Mouse (Mus musculus) heart, embryonic 14.5 days (tissue): ENCODE data around the gene Pnp. TPM values are rescaled to one million over a fixed set of nuclear protein-coding genes. Genes with fewer than 3 reads are reported as not detected.
A peak's percentile ranks its signal among the peaks of the same experiment; 100 is the strongest.
"Not testable (repeated sequence)": the region's sequence is repeated elsewhere in the genome, so short reads cannot be mapped to it uniquely, and the experiment has no call there.

ENCODE experiments used
- ATAC-seq: fragments of 200-750 bp; cut with Nextera tagmentation; 2 replicates; pipeline ENCODE4 v1.8.0; 2017; ENCODE audit warnings: low read depth, moderate TSS enrichment; ENCODE audit not compliant: insufficient number of reproducible peaks, insufficient read depth, low FRiP score
- H3K27ac ChIP-seq, 2 experiments: fragments of 200-500 bp in 1 of 2; fragments of 300-500 bp in 1 of 2; sonication (generic) in 1 of 2; replicated peaks in 1 of 2; 2 replicates each; pipeline ENCODE4 v1.5.1; 2012 to 2014; ENCODE audit warnings: low read depth in 2 of 2, low read length in 2 of 2, control low read depth in 1 of 2, mild to moderate bottlenecking in 1 of 2, mixed read lengths in 1 of 2; ENCODE audit not compliant: control insufficient read depth in 1 of 2, insufficient read depth in 1 of 2
- H3K27me3 ChIP-seq: fragments of 300-500 bp; sonication (generic); 2 replicates; pipeline ENCODE4 v1.6.1; 2014; ENCODE audit warnings: mild to moderate bottlenecking, low read length, control low read depth; ENCODE audit not compliant: control insufficient read depth, insufficient read depth
- H3K36me3 ChIP-seq: fragments of 300-500 bp; sonication (generic); 2 replicates; pipeline ENCODE4 v1.6.1; 2014; ENCODE audit warnings: mild to moderate bottlenecking, control low read depth, low read length, mixed read lengths; ENCODE audit not compliant: control insufficient read depth, insufficient read depth
- H3K4me1 ChIP-seq, 2 experiments: fragments of 200-500 bp in 1 of 2; fragments of 300-500 bp in 1 of 2; sonication (generic) in 1 of 2; 2 replicates each; pipeline ENCODE4 v1.6.1; 2012 to 2014; ENCODE audit warnings: low read length in 2 of 2, control low read depth in 1 of 2, mixed read lengths in 1 of 2; ENCODE audit not compliant: control insufficient read depth in 2 of 2, insufficient read depth in 2 of 2
- H3K4me2 ChIP-seq: fragments of 300-500 bp; sonication (generic); 2 replicates; pipeline ENCODE4 v1.6.1; 2014; ENCODE audit warnings: mild to moderate bottlenecking, low read length
- H3K4me3 ChIP-seq, 2 experiments: fragments of 200-500 bp in 1 of 2; fragments of 300-500 bp in 1 of 2; sonication (generic) in 1 of 2; 2 replicates each; pipeline ENCODE4 v1.5.1; 2012 to 2014; ENCODE audit warnings: low read length in 2 of 2, mild to moderate bottlenecking in 2 of 2, control low read depth in 1 of 2, low read depth in 1 of 2, moderate library complexity in 1 of 2; ENCODE audit not compliant: control insufficient read depth in 1 of 2, insufficient read depth in 1 of 2
- H3K9ac ChIP-seq: fragments of 300-500 bp; sonication (generic); 2 replicates; pipeline ENCODE4 v1.6.1; 2014; ENCODE audit warnings: mild to moderate bottlenecking, low read length
- H3K9me3 ChIP-seq: fragments of 300-500 bp; sonication (generic); 2 replicates; pipeline ENCODE4 v1.6.1; 2016; ENCODE audit warnings: low read length, control low read depth; ENCODE audit not compliant: control insufficient read depth
- WGBS: fragments of 180-500 bp; shearing (Covaris S2); extraction: QIAGEN DNeasy Blood & Tissue Kit; methylation state at CpG from one replicate; pipeline ENCODE4 v1.1.7; 2014; 5-methylcytosine and 5-hydroxymethylcytosine counted together
- polyA plus RNA-seq: library from polyadenylated mRNA; unstranded; fragments of >200 nt; fragmentation: Nextera tagmentation; extraction: Ambion mirVana; gene quantifications from 2 replicates; pipeline ENCODE4 v1.2.1, GENCODE M21; 2014

Pnp gene
- polyA plus RNA-seq, 1 experiment from 2014 or later, result 30.5 TPM

GRCm38 (mm10) chr14:50896747-50897373, 34.0 kb upstream of the Pnp start:
- WGBS, result 18% methylated on average over 23 of the region's 23 CpGs
- peaks cover 11% of the 10 kb centered on the region for H3K27me3 ChIP-seq
- no peak for ATAC-seq
- H3K4me3 ChIP-seq, result peak overlapping the region; percentile 44 to 45
- H3K9ac ChIP-seq, result peak overlapping the region; percentile 58
- peaks cover 9 to 11% of the 10 kb centered on the region in 2 experiments; a peak in 3 of 4 replicates for H3K4me1 ChIP-seq
- no peaks in the 10 kb centered on the region for H3K36me3 ChIP-seq
- H3K9me3 ChIP-seq, result no peaks in the 10 kb centered on the region
- peak overlapping the region; percentile 92 for H3K4me2 ChIP-seq
- H3K27ac ChIP-seq, result no peak overlapping the region

- H3K4me3 ChIP-seq, result peak within 1 kb of the TSS; percentile 44 to 45
- H3K36me3 ChIP-seq, result no peaks in the 10 kb centered on the region
- H3K4me1 ChIP-seq, result peaks cover 9 to 11% of the 10 kb centered on the region in 2 experiments; a peak in 3 of 4 replicates
- peak within 1 kb of the TSS; percentile 58 for H3K9ac ChIP-seq
- H3K27ac ChIP-seq, result no peak within 1 kb of the TSS
- H3K9me3 ChIP-seq, result no peaks in the 10 kb centered on the region
- peak within 1 kb of the TSS; percentile 92 for H3K4me2 ChIP-seq
- H3K27me3 ChIP-seq, result peaks cover 11% of the 10 kb centered on the region
- 27% methylated on average over 7 of the region's 7 CpGs for WGBS
- ATAC-seq, result no peak
Observed at GRCm38 (mm10) chr14:50897374-50897765, 33.5 kb upstream of the Pnp start, which contains the start of gene Klhl33. Klhl33 (minus strand) TSS chr14:50897507.

GRCm38 (mm10) chr14:50897992-50898391, 32.9 kb upstream of the Pnp start:
- not testable (repeated sequence) for H3K36me3 ChIP-seq, H3K9me3 ChIP-seq, H3K4me1 ChIP-seq, ATAC-seq, H3K4me3 ChIP-seq, H3K27ac ChIP-seq, H3K9ac ChIP-seq, H3K4me2 ChIP-seq
- peaks cover 11% of the 10 kb centered on the region for H3K27me3 ChIP-seq
- WGBS, result 91% methylated on average over 2 of the region's 2 CpGs

- Histone ChIP-seq H3K4me2 (peak overlapping the region; percentile 66), H3K36me3 (no peaks in the 10 kb centered on the region), H3K4me1 (peaks cover 4% of the 10 kb centered on the region in 2 experiments; a peak in 2 of 4 replicates), H3K4me3 (peak overlapping the region; percentile 44 to 45), H3K27me3 (no peaks in the 10 kb centered on the region), H3K27ac (peak overlapping the region in 1 of 2 experiments; percentile 12; a peak in 1 of 4 replicates), H3K9ac (peak overlapping the region; percentile 70), H3K9me3 (no peaks in the 10 kb centered on the region)
- ATAC-seq, result peak; percentile 70; the same call in 1 of the 2 replicates
- WGBS, result 3% methylated on average over 26 of the region's 26 CpGs
Observed at GRCm38 (mm10) chr14:50903973-50904827, 26.7 kb upstream of the Pnp start.

- H3K27me3 ChIP-seq, result no peaks in the 10 kb centered on the region
- no peak for ATAC-seq
- no peak overlapping the region for H3K4me2 ChIP-seq
- peaks cover 4% of the 10 kb centered on the region in 2 experiments; a peak in 2 of 4 replicates for H3K4me1 ChIP-seq
- WGBS, result 83% methylated on average over 4 of the region's 4 CpGs
- H3K36me3 ChIP-seq, result no peaks in the 10 kb centered on the region
- no peaks in the 10 kb centered on the region for H3K9me3 ChIP-seq
- H3K9ac ChIP-seq, result no peak overlapping the region
- H3K4me3 ChIP-seq, result no peak overlapping the region
- no peak overlapping the region for H3K27ac ChIP-seq
Observed at GRCm38 (mm10) chr14:50904828-50905129, 26.1 kb upstream of the Pnp start.

GRCm38 (mm10) chr14:50905327-50905726, 25.6 kb upstream of the Pnp start:
- not testable (repeated sequence) for H3K27me3 ChIP-seq, H3K4me3 ChIP-seq, H3K27ac ChIP-seq, H3K4me2 ChIP-seq, H3K36me3 ChIP-seq, H3K9me3 ChIP-seq, H3K9ac ChIP-seq, H3K4me1 ChIP-seq, ATAC-seq

GRCm38 (mm10) chr14:50908126-50908525, 22.8 kb upstream of the Pnp start:
- Histone ChIP-seq H3K9me3 (no peaks in the 10 kb centered on the region), H3K36me3 (peaks cover 20% of the 10 kb centered on the region), H3K4me2 (no peak overlapping the region), H3K9ac (no peak overlapping the region), H3K27ac (no peak overlapping the region), H3K4me1 (peaks cover 4% of the 10 kb centered on the region in 2 experiments; a peak in 2 of 4 replicates), H3K4me3 (no peak overlapping the region), H3K27me3 (no peaks in the 10 kb centered on the region)
- 83% methylated on average over 4 of the region's 4 CpGs for WGBS
- ATAC-seq, result no peak
